Mouse (Mus musculus) ES-E14 (cell line): ENCODE results near the gene Gm8297.
"Not testable (repeated sequence)": the region's sequence is repeated elsewhere in the genome, so short reads cannot be mapped to it uniquely, and the experiment has no call there.

ENCODE experiments used
- CHD2 ChIP-seq: IDR thresholded peaks from 2 replicates; pipeline ENCODE4 v1.6.1; 2014; ENCODE audit warnings: mild to moderate bottlenecking, low read depth, low read length, inconsistent platforms
- ZC3H11A ChIP-seq: IDR thresholded peaks from 2 replicates; pipeline ENCODE4 v1.6.1; 2012; ENCODE audit warnings: low read depth, mild to moderate bottlenecking, inconsistent platforms, low read length, borderline replicate concordance

- TF ChIP-seq CHD2, ZC3H11A: not testable (repeated sequence)
These were observed 31.9 kb downstream of the Gm8297 start, which contains the start of gene Gm3298 for GRCm38 (mm10) chr14:5015591-5015990.
